Mouse (Mus musculus): Measurements from ENCODE around the gene Ocln. TPM values are rescaled to one million over a fixed set of nuclear protein-coding genes. Genes with fewer than 3 reads are reported as not detected.

Ocln gene
- polyA plus RNA-seq, 1 experiment from 2014 or later = 7.4 TPM

- no peak overlapping the region for H3K4me3 ChIP-seq (ENCODE audit: low read depth, low read length)
- ATAC-seq (ENCODE audit: low read depth) (no peak), DNase-seq (ENCODE audit: low spot score) (no peak)
- no peak overlapping the region for H3K27ac ChIP-seq (replicated peaks; ENCODE audit: low read depth, low read length)
- no peak overlapping the region for H3K4me2 ChIP-seq (ENCODE audit: low read depth, low read length)
- no peaks in the 10 kb centered on the region for H3K9me3 ChIP-seq (ENCODE audit: control insufficient read depth, low read length)
- H3K27me3 ChIP-seq (replicated peaks; ENCODE audit: control insufficient read depth, insufficient read depth, low read length) = no peaks in the 10 kb centered on the region
- no peak overlapping the region for H3K9ac ChIP-seq (ENCODE audit: low read depth, low read length)
- 91% methylated on average over 1 of the region's 1 CpGs for WGBS
- H3K4me1 ChIP-seq (ENCODE audit: control insufficient read depth, insufficient read depth, low read length) = no peaks in the 10 kb centered on the region
- no peaks in the 10 kb centered on the region for H3K36me3 ChIP-seq (ENCODE audit: control insufficient read depth, insufficient read depth, low read length)
Measured at GRCm38 (mm10) chr13:100449495-100449894, 103.0 kb downstream of the Ocln start.

Other genes starting within 250 kb of the Ocln start
- gene Naip6, start 235.0 kb downstream of the Ocln start, polyA plus RNA-seq (2014; fragmentation: Nextera tagmentation; extraction: Ambion mirVana) = 0.10 and 0.17 TPM in 2 replicates
- gene Naip1, start 99.8 kb downstream of the Ocln start, polyA plus RNA-seq (2014; fragmentation: Nextera tagmentation; extraction: Ambion mirVana) = 0.04 TPM in 1 of 2 replicates, not detected in the other
- gene Gtf2h2, start 60.1 kb downstream of the Ocln start, polyA plus RNA-seq (2014; fragmentation: Nextera tagmentation; extraction: Ambion mirVana) = 49.3 and 54.5 TPM in 2 replicates
- 6.1 and 8.4 TPM in 2 replicates for gene Marveld2, start 64.3 kb upstream of the Ocln start, polyA plus RNA-seq (2014; fragmentation: Nextera tagmentation; extraction: Ambion mirVana)
- gene Ak6, start 98.3 kb upstream of the Ocln start, polyA plus RNA-seq (2014; fragmentation: Nextera tagmentation; extraction: Ambion mirVana) = 257 and 266 TPM in 2 replicates
- 22.4 and 22.6 TPM in 2 replicates for gene Rad17, start 98.3 kb upstream of the Ocln start, polyA plus RNA-seq (2014; fragmentation: Nextera tagmentation; extraction: Ambion mirVana)
- gene Taf9, start 98.9 kb upstream of the Ocln start, polyA plus RNA-seq (2014; fragmentation: Nextera tagmentation; extraction: Ambion mirVana) = 21.6 and 22.3 TPM in 2 replicates
- gene Ccdc125, start 117.0 kb upstream of the Ocln start, polyA plus RNA-seq (2014; fragmentation: Nextera tagmentation; extraction: Ambion mirVana) = 2.6 and 3.8 TPM in 2 replicates
- gene Cdk7, start 178.2 kb upstream of the Ocln start, polyA plus RNA-seq (2014; fragmentation: Nextera tagmentation; extraction: Ambion mirVana) = 85.7 and 90.9 TPM in 2 replicates
- 125 and 150 TPM in 2 replicates for gene Mrps36, start 191.9 kb upstream of the Ocln start, polyA plus RNA-seq (2014; fragmentation: Nextera tagmentation; extraction: Ambion mirVana)
- 23.3 and 30.5 TPM in 2 replicates for gene Cenph, start 223.2 kb upstream of the Ocln start, polyA plus RNA-seq (2014; fragmentation: Nextera tagmentation; extraction: Ambion mirVana)
- 169 and 219 TPM in 2 replicates for gene Ccnb1, start 233.9 kb upstream of the Ocln start, polyA plus RNA-seq (2014; fragmentation: Nextera tagmentation; extraction: Ambion mirVana)